Mouse (Mus musculus) myocyte (in vitro differentiated cells): ENCODE measurements at regions not wholly inside any gene's neighbourhood (a gene's known extent, or its start where the extent isn't known, plus 50 kb on each side); places are given as distances from the start of the nearest gene placed in this dataset.

Experiments used
- H3K27me3 ChIP-seq: one replicate; pipeline ENCODE4 v1.6.1; 2011; ENCODE audit not compliant: control insufficient read depth, insufficient read depth, insufficient read length
- H3K36me3 ChIP-seq: one replicate; pipeline ENCODE4 v1.6.1; 2011; ENCODE audit not compliant: control insufficient read depth, insufficient read depth
- H3K4me2 ChIP-seq: one replicate; pipeline ENCODE4 v1.6.1; 2011; ENCODE audit warnings: low read depth, control low read depth
- H3K4me3 ChIP-seq: one replicate; pipeline ENCODE4 v1.5.1; 2011; ENCODE audit warnings: mild to moderate bottlenecking, control low read depth, moderate library complexity
- H3K79me2 ChIP-seq: one replicate; pipeline ENCODE4 v1.6.1; 2011; ENCODE audit not compliant: control insufficient read depth, insufficient read depth
- H3ac ChIP-seq: one replicate; pipeline ENCODE4 v1.6.1; 2011; ENCODE audit not compliant: control insufficient read depth, insufficient read length
- CEBPB ChIP-seq: IDR thresholded peaks from 2 replicates; pipeline ENCODE4 v1.6.1; 2011; ENCODE audit warnings: mild to moderate bottlenecking, moderate library complexity; ENCODE audit not compliant: poor library complexity, insufficient read depth, severe bottlenecking
- E2F4 ChIP-seq: IDR thresholded peaks from one replicate; pipeline ENCODE4 v1.6.1; 2011; ENCODE audit warnings: mild to moderate bottlenecking, control low read depth, moderate library complexity; ENCODE audit not compliant: insufficient read depth
- MAX ChIP-seq: IDR thresholded peaks from one replicate; pipeline ENCODE4 v1.6.1; 2011; ENCODE audit warnings: low read depth, mild to moderate bottlenecking, control low read depth
- MYOD1 ChIP-seq, 3 experiments: IDR thresholded peaks; one replicate each; pipeline ENCODE4 v1.6.1; 2011; ENCODE audit warnings: control low read depth in 2 of 3, low read depth in 2 of 3, mild to moderate bottlenecking in 2 of 3, moderate library complexity in 1 of 3; ENCODE audit not compliant: insufficient read length in 2 of 3, control insufficient read depth in 1 of 3
- MYOG ChIP-seq, 3 experiments: IDR thresholded peaks; one replicate each; pipeline ENCODE4 v1.6.1; 2011; ENCODE audit warnings: control low read depth in 2 of 3, low read depth in 2 of 3, mild to moderate bottlenecking in 2 of 3; ENCODE audit not compliant: insufficient read length in 2 of 3, control insufficient read depth in 1 of 3, insufficient read depth in 1 of 3
- POLR2A ChIP-seq: IDR thresholded peaks from one replicate; pipeline ENCODE4 v1.6.1; 2011; ENCODE audit warnings: low read depth, mild to moderate bottlenecking, control low read depth, moderate library complexity; ENCODE audit not compliant: insufficient read length
- POLR2AphosphoS2 ChIP-seq: IDR thresholded peaks from one replicate; pipeline ENCODE4 v1.6.1; 2011; ENCODE audit warnings: low read depth, control low read depth; ENCODE audit not compliant: insufficient read length
- REST ChIP-seq: IDR thresholded peaks from one replicate; pipeline ENCODE4 v1.6.1; 2011; ENCODE audit warnings: mild to moderate bottlenecking, control low read depth, moderate library complexity; ENCODE audit not compliant: insufficient read depth, insufficient read length
- SRF ChIP-seq: IDR thresholded peaks from one replicate; pipeline ENCODE4 v1.6.1; 2011; ENCODE audit warnings: low read depth; ENCODE audit not compliant: control insufficient read depth, insufficient read length
- TCF12 ChIP-seq: IDR thresholded peaks from one replicate; pipeline ENCODE4 v1.6.1; 2011; ENCODE audit warnings: mild to moderate bottlenecking, control low read depth; ENCODE audit not compliant: poor library complexity, insufficient read depth, severe bottlenecking
- TCF3 ChIP-seq: IDR thresholded peaks from one replicate; pipeline ENCODE4 v1.6.1; 2011; ENCODE audit warnings: low read depth, control low read depth; ENCODE audit not compliant: insufficient read length
- USF1 ChIP-seq: IDR thresholded peaks from one replicate; pipeline ENCODE4 v1.6.1; 2011; ENCODE audit warnings: low read depth, mild to moderate bottlenecking, control low read depth, moderate library complexity

GRCm38 (mm10) chr8:66756639-66757038 is 59.6 kb downstream of the Npy1r start:
- TF ChIP-seq USF1, result no peak
- no peak for TF ChIP-seq MYOG (IDR thresholded peaks at IDR 0.05; ENCODE audit: control insufficient read depth in 1 of 3, insufficient read depth in 1 of 3, insufficient read length in 2 of 3, low read depth in 2 of 3)
- no peak for TF ChIP-seq MAX
- Histone ChIP-seq H3K36me3 (no peaks in the 10 kb centered on the region), H3K79me2 (no peaks in the 10 kb centered on the region), H3ac (no peak overlapping the region), H3K27me3 (no peaks in the 10 kb centered on the region), H3K4me3 (no peak overlapping the region), H3K4me2 (no peak overlapping the region)

- no peaks in the 10 kb centered on the region for H3K79me2 ChIP-seq
- H3K4me2 ChIP-seq, result no peak overlapping the region
- no peaks in the 10 kb centered on the region for H3K36me3 ChIP-seq
- H3K4me3 ChIP-seq, result no peak overlapping the region
- no peak overlapping the region for H3ac ChIP-seq
- TF ChIP-seq E2F4, result no peak
- TF ChIP-seq TCF3, result no peak
- TF ChIP-seq MYOD1 (IDR thresholded peaks at IDR 0.05; ENCODE audit: control insufficient read depth in 1 of 3, insufficient read length in 2 of 3, low read depth in 2 of 3), result no peak
- no peak for TF ChIP-seq MYOG (IDR thresholded peaks at IDR 0.05; ENCODE audit: control insufficient read depth in 1 of 3, insufficient read depth in 1 of 3, insufficient read length in 2 of 3, low read depth in 2 of 3)
- TF ChIP-seq USF1, result no peak
- TF ChIP-seq MAX, result no peak
- TF ChIP-seq REST, result no peak
- TF ChIP-seq TCF12, result no peak
- no peaks in the 10 kb centered on the region for H3K27me3 ChIP-seq
Measured at GRCm38 (mm10) chr8:66757830-66758229, 60.8 kb downstream of the Npy1r start.

GRCm38 (mm10) chr8:66758519-66758918 is 61.5 kb downstream of the Npy1r start:
- Histone ChIP-seq H3K79me2 (no peaks in the 10 kb centered on the region), H3K27me3 (no peaks in the 10 kb centered on the region)
- TF ChIP-seq REST, result no peak
- TF ChIP-seq TCF12, result no peak
- no peak for TF ChIP-seq MAX
- no peak for TF ChIP-seq TCF3
- no peak for TF ChIP-seq POLR2AphosphoS2
- no peak for TF ChIP-seq USF1
- no peak for TF ChIP-seq MYOG (IDR thresholded peaks at IDR 0.05; ENCODE audit: control insufficient read depth in 1 of 3, insufficient read depth in 1 of 3, insufficient read length in 2 of 3, low read depth in 2 of 3)
- no peak for TF ChIP-seq CEBPB
- TF ChIP-seq SRF, result no peak
- TF ChIP-seq POLR2A, result no peak
- TF ChIP-seq E2F4, result no peak
- TF ChIP-seq MYOD1 (IDR thresholded peaks at IDR 0.05; ENCODE audit: control insufficient read depth in 1 of 3, insufficient read length in 2 of 3, low read depth in 2 of 3), result no peak

GRCm38 (mm10) chr8:66759716-66760115 is 62.7 kb downstream of the Npy1r start:
- H3K36me3 ChIP-seq, result no peaks in the 10 kb centered on the region

More at GRCm38 (mm10) chr8:66758519-66758918, 61.5 kb downstream of the Npy1r start:
- Histone ChIP-seq H3K4me3 (no peak overlapping the region), H3K4me2 (no peak overlapping the region), H3ac (no peak overlapping the region), H3K36me3 (no peaks in the 10 kb centered on the region)

GRCm38 (mm10) chr8:66760958-66761583 is 64.1 kb downstream of the Npy1r start:
- Histone ChIP-seq H3K27me3 (no peaks in the 10 kb centered on the region), H3K4me3 (no peak overlapping the region), H3K36me3 (no peaks in the 10 kb centered on the region), H3ac (no peak overlapping the region), H3K79me2 (no peaks in the 10 kb centered on the region), H3K4me2 (no peak overlapping the region)
- TF ChIP-seq MAX, result no peak
- no peak for TF ChIP-seq MYOD1 (IDR thresholded peaks at IDR 0.05; ENCODE audit: control insufficient read depth in 1 of 3, insufficient read length in 2 of 3, low read depth in 2 of 3)
- no peak for TF ChIP-seq USF1
- no peak for TF ChIP-seq TCF3
- TF ChIP-seq POLR2A, result no peak
- TF ChIP-seq MYOG (IDR thresholded peaks at IDR 0.05; ENCODE audit: control insufficient read depth in 1 of 3, insufficient read depth in 1 of 3, insufficient read length in 2 of 3, low read depth in 2 of 3), result no peak
- TF ChIP-seq SRF, result no peak
- no peak for TF ChIP-seq E2F4
- no peak for TF ChIP-seq REST
- TF ChIP-seq TCF12, result no peak
- TF ChIP-seq CEBPB, result no peak
- TF ChIP-seq POLR2AphosphoS2, result no peak

More at GRCm38 (mm10) chr8:66759716-66760115, 62.7 kb downstream of the Npy1r start:
- TF ChIP-seq POLR2A (no peak), MYOD1 (IDR thresholded peaks at IDR 0.05; ENCODE audit: control insufficient read depth in 1 of 3, insufficient read length in 2 of 3, low read depth in 2 of 3) (no peak), REST (no peak), MYOG (IDR thresholded peaks at IDR 0.05; ENCODE audit: control insufficient read depth in 1 of 3, insufficient read depth in 1 of 3, insufficient read length in 2 of 3, low read depth in 2 of 3) (no peak), SRF (no peak), TCF12 (no peak)
- H3K27me3 ChIP-seq, result no peaks in the 10 kb centered on the region
- H3K4me3 ChIP-seq, result no peak overlapping the region
- no peak overlapping the region for H3K4me2 ChIP-seq
- no peaks in the 10 kb centered on the region for H3K79me2 ChIP-seq
- no peak overlapping the region for H3ac ChIP-seq
